Mouse (Mus musculus): Measurements from ENCODE around the gene Ntmt1.

GRCm38 (mm10) chr2:30767626-30768240 lies 39.9 kb upstream of the Ntmt1 start:
- TF ChIP-seq CTCF (IDR thresholded peaks at IDR 0.05; ENCODE audit: extremely low read depth, insufficient read depth, insufficient read length, insufficient replicate concordance) (no peak), POLR2A (IDR thresholded peaks at IDR 0.05; ENCODE audit: low read depth, low read length) (no peak)
